Mouse (Mus musculus): ENCODE measurements around the gene E2f4.
A peak's percentile ranks its signal among the peaks of the same experiment; 100 is the strongest.

GRCm38 (mm10) chr8:105288231-105288630 is 9.2 kb upstream of the E2f4 start:
- TF ChIP-seq UBTF (IDR thresholded peaks at IDR 0.05; ENCODE audit: low read depth, low read length) (no peak), CTCF (conservative IDR thresholded peaks at IDR 0.05 in 1 of 2, IDR thresholded peaks at IDR 0.05 in 1 of 2; ENCODE audit: low read depth in 2 of 2, low read length in 2 of 2) (peak in 1 of 2 experiments; percentile 38; a peak in 2 of 4 replicates), TCF12 (IDR thresholded peaks at IDR 0.05; ENCODE audit: low read depth, low read length) (no peak), POLR2A (IDR thresholded peaks at IDR 0.05; ENCODE audit: low read depth, low read length) (no peak), PAX5 (IDR thresholded peaks at IDR 0.05; ENCODE audit: low read length) (no peak), SMC3 (IDR thresholded peaks at IDR 0.05; ENCODE audit: low read depth, low read length) (peak; percentile 21; the same call in 1 of the 2 replicates), RCOR1 (conservative IDR thresholded peaks at IDR 0.05; ENCODE audit: low read depth, low read length) (no peak), POLR2AphosphoS2 (IDR thresholded peaks at IDR 0.05; ENCODE audit: low read depth, low read length) (no peak), ZC3H11A (IDR thresholded peaks at IDR 0.05; ENCODE audit: low read depth, low read length) (no peak), EP300 (IDR thresholded peaks at IDR 0.05; ENCODE audit: low read length) (no peak)

Measured in CH12.LX (cell line).